Mouse (Mus musculus): Measurements from ENCODE around the gene Dnaja4. TPM values are rescaled to one million over a fixed set of nuclear protein-coding genes. Genes with fewer than 3 reads are reported as not detected.

The Dnaja4 gene
- total RNA-seq, 2 experiments from 2014 or later: 40.3 to 44.1 TPM

GRCm38 (mm10) chr9:54702581-54702980, 3.9 kb downstream of the Dnaja4 start:
- TF ChIP-seq CTCF (IDR thresholded peaks at IDR 0.05): no peak
- Histone ChIP-seq H3K27ac (no peak overlapping the region), H3K4me3 (no peak overlapping the region)
- no peak for DNase-seq (ENCODE audit: extremely low spot score in 1 of 2, low spot score in 2 of 2)
- intact Hi-C loops (cut with DNase I): no loop called here

- intact Hi-C loops (cut with DNase I): no loop called here
- Histone ChIP-seq H3K27ac (no peak overlapping the region), H3K4me3 (no peak overlapping the region)
- TF ChIP-seq CTCF (IDR thresholded peaks at IDR 0.05): no peak
- DNase-seq (ENCODE audit: extremely low spot score in 1 of 2, low spot score in 2 of 2): no peak
Observed at GRCm38 (mm10) chr9:54704361-54704760, 5.7 kb downstream of the Dnaja4 start.

GRCm38 (mm10) chr9:54705561-54705960, 6.9 kb downstream of the Dnaja4 start:
- no peak for TF ChIP-seq CTCF (IDR thresholded peaks at IDR 0.05)
- no peak for DNase-seq (ENCODE audit: extremely low spot score in 1 of 2, low spot score in 2 of 2)
- Histone ChIP-seq H3K27ac (no peak overlapping the region), H3K4me3 (no peak overlapping the region)
- intact Hi-C loops (cut with DNase I): no loop called here

- no peak overlapping the region for H3K4me3 ChIP-seq
- intact Hi-C loops (cut with DNase I): no loop called here
- H3K27ac ChIP-seq: no peak overlapping the region
- TF ChIP-seq CTCF (IDR thresholded peaks at IDR 0.05): no peak
- no peak for DNase-seq (ENCODE audit: extremely low spot score in 1 of 2, low spot score in 2 of 2)
Observed at GRCm38 (mm10) chr9:54707288-54707999, 8.8 kb downstream of the Dnaja4 start.

GRCm38 (mm10) chr9:54708085-54708484, 9.4 kb downstream of the Dnaja4 start:
- Histone ChIP-seq H3K4me3 (no peak overlapping the region), H3K27ac (no peak overlapping the region)
- no peak for TF ChIP-seq CTCF (IDR thresholded peaks at IDR 0.05)
- DNase-seq (ENCODE audit: extremely low spot score in 1 of 2, low spot score in 2 of 2): no peak
- intact Hi-C loops (cut with DNase I): no loop called here

GRCm38 (mm10) chr9:54715776-54716175, 17.1 kb downstream of the Dnaja4 start:
- no peak for TF ChIP-seq CTCF (IDR thresholded peaks at IDR 0.05)
- H3K4me3 ChIP-seq: no peak overlapping the region
- intact Hi-C loops (cut with DNase I): no loop called here
- DNase-seq (ENCODE audit: extremely low spot score in 1 of 2, low spot score in 2 of 2): no peak
- H3K27ac ChIP-seq: no peak overlapping the region

GRCm38 (mm10) chr9:54717527-54717926, 18.9 kb downstream of the Dnaja4 start:
- H3K27ac ChIP-seq: no peak overlapping the region
- no peak for TF ChIP-seq CTCF (IDR thresholded peaks at IDR 0.05)
- intact Hi-C loops (cut with DNase I): no loop called here
- no peak for DNase-seq (ENCODE audit: extremely low spot score in 1 of 2, low spot score in 2 of 2)
- H3K4me3 ChIP-seq: no peak overlapping the region

GRCm38 (mm10) chr9:54722156-54722555, 23.5 kb downstream of the Dnaja4 start:
- peak in 1 of 2 experiments; percentile 25 for DNase-seq (ENCODE audit: extremely low spot score in 1 of 2, low spot score in 2 of 2)
- TF ChIP-seq CTCF (IDR thresholded peaks at IDR 0.05): no peak
- Histone ChIP-seq H3K4me3 (no peak overlapping the region), H3K27ac (no peak overlapping the region)
- intact Hi-C loops (cut with DNase I): no loop called here

- Histone ChIP-seq H3K4me3 (no peak overlapping the region), H3K27ac (no peak overlapping the region)
- intact Hi-C loops (cut with DNase I): no loop called here
- DNase-seq (ENCODE audit: extremely low spot score in 1 of 2, low spot score in 2 of 2): no peak
- TF ChIP-seq CTCF (IDR thresholded peaks at IDR 0.05): no peak
Observed at GRCm38 (mm10) chr9:54722596-54722995, 23.9 kb downstream of the Dnaja4 start.

GRCm38 (mm10) chr9:54726315-54726714, 27.6 kb downstream of the Dnaja4 start:
- no peak overlapping the region for H3K27ac ChIP-seq
- DNase-seq (ENCODE audit: extremely low spot score in 1 of 2, low spot score in 2 of 2): no peak
- TF ChIP-seq CTCF (IDR thresholded peaks at IDR 0.05): no peak
- no peak overlapping the region for H3K4me3 ChIP-seq
- intact Hi-C loops (cut with DNase I): no loop called here

GRCm38 (mm10) chr9:54732122-54732521, 33.4 kb downstream of the Dnaja4 start:
- no peak overlapping the region for H3K4me3 ChIP-seq
- no peak for DNase-seq (ENCODE audit: extremely low spot score in 1 of 2, low spot score in 2 of 2)
- intact Hi-C loops (cut with DNase I): loop anchor here (10.0 kb wide), 1 partner anchor 583 kb away; no protein-coding TSS in a partner anchor

GRCm38 (mm10) chr9:54733921-54734638, 35.4 kb downstream of the Dnaja4 start, which contains the start of gene Wdr61:
TSS of gene Wdr61 (minus strand) at chr9:54734519.
- peak within 1 kb of the TSS; percentile 68 for H3K27ac ChIP-seq
- peak; percentile 45 for TF ChIP-seq CTCF (IDR thresholded peaks at IDR 0.05)
- peak; percentile 97 to 99 for DNase-seq (ENCODE audit: extremely low spot score in 1 of 2, low spot score in 2 of 2)
- H3K4me3 ChIP-seq: peak within 1 kb of the TSS; percentile 62
- intact Hi-C loops (cut with DNase I): loop anchor here (10.0 kb wide), 1 partner anchor 581 kb away; no protein-coding TSS in a partner anchor

More at GRCm38 (mm10) chr9:54732122-54732521, 33.4 kb downstream of the Dnaja4 start:
- no peak overlapping the region for H3K27ac ChIP-seq
- peak; percentile 64 for TF ChIP-seq CTCF (IDR thresholded peaks at IDR 0.05)
